ENCODE assay signal across 31 mouse cellular contexts in the genomic region with DNA sequence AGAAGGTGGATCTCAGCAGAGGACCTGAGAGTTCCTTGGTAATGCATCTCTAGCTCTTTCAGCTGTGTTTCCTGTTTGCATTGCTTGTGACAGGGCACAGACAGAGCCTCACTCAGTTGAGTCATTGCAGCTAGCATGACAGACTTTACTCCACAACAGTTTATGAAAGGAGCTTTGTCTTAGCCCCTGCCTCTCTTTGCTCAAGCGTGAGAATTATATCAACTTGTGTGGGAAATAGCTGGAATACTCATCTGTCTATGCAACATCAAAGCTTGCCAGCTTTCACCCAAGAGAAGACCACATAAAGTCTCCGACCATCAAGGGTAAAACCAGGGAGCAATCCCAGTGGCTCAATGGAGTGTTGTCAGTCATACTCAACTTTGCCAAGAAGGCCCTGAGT. TPM values are rescaled to one million over a fixed set of nuclear protein-coding genes. Genes with fewer than 3 reads are reported as not detected.
DNase-seq lines count a peak whose midpoint lies in the region; ATAC-seq and TF ChIP-seq lines count a peak whose summit lies in the region.
"Had no signal": no experiment of that assay in that cellular context is flagged by ENCODE, and none has a peak within 500 bp of the region (broad histone marks: within the 10 kb centered on the region; RNA-seq: fewer than 3 reads in every experiment).

No protein-coding gene starts in this region.

- CTCF ChIA-PET in Patski (lab: Charles Lee), result interaction anchor here (0.7 to 1.0 kb wide), 4 partner anchors 9 to 872 kb away, joined by 3 read pairs; no protein-coding TSS in a partner anchor

- in situ Hi-C loops in Patski (cut with MboI; ENCODE audit: low pct_unique_long_range_greater_than_20kb), result loop anchor here (5.0 to 25.0 kb wide), 3 partner anchors 413 to 1128 kb away; partner anchors contain the start of gene St7

- peak; percentile 76 for DNase-seq in heart, adult 11 months
- no peak for DNase-seq in heart, adult 2 months
- DNase-seq in 3134 (ENCODE audit: extremely low read depth, insufficient read length, low spot score) (peak; percentile 4), Patski (ENCODE audit: low read depth, low spot score) (no peak)
- DNase-seq in right cerebral cortex, postnatal 4 days, result no peak
- DNase-seq: adrenal gland, adult 2 months; adrenal gland, postnatal 10 days; adrenal gland, postnatal 25 days; cerebellum, adult 11 months; cerebellum, adult 18-20 months; cerebellum, adult 8-10 months; cerebellum, adult 9-11 months; cerebellum, postnatal 14 days; cerebellum, postnatal 36 days; embryo, embryonic 11 days had no signal

- H3K4me1 ChIP-seq in heart, adult 2 months (ENCODE audit: control insufficient read depth, insufficient read depth, low read length), result no peaks in the 10 kb centered on the region
- peaks cover 64% of the 10 kb centered on the region for H3K4me1 ChIP-seq in megakaryocyte, embryonic 14.5 days
- H3K4me1 ChIP-seq: embryonic facial prominence, embryonic 13.5 days; embryonic facial prominence, embryonic 15.5 days; forebrain, embryonic 10.5 days; forebrain, embryonic 12.5 days had no signal

- POLR2A ChIA-PET in Patski (lab: Charles Lee), result no interaction called here

- intact Hi-C loops in heart, adult 2 months (cut with DNase I), result no loop called here

- no peak for TF ChIP-seq POLR2A in heart, adult 2 months (IDR thresholded peaks at IDR 0.05; ENCODE audit: insufficient read depth, low read depth, low read length)

- 71% methylated on average over 2 of the region's 2 CpGs for WGBS in heart, adult 2 months

- H3K36me3 ChIP-seq in heart, adult 2 months (ENCODE audit: control insufficient read depth, insufficient read depth, low read length), result no peaks in the 10 kb centered on the region
- H3K36me3 ChIP-seq in megakaryocyte, embryonic 14.5 days (replicated peaks; ENCODE audit: low read length), result peaks cover 2% of the 10 kb centered on the region
- H3K36me3 ChIP-seq: embryonic facial prominence, embryonic 13.5 days; embryonic facial prominence, embryonic 15.5 days; forebrain, embryonic 10.5 days; forebrain, embryonic 12.5 days had no signal

- H3K27me3 ChIP-seq in heart, adult 2 months (ENCODE audit: control insufficient read depth, insufficient read depth, low read length), result no peaks in the 10 kb centered on the region
- no peaks in the 10 kb centered on the region for H3K27me3 ChIP-seq in megakaryocyte, embryonic 14.5 days (replicated peaks)
- H3K27me3 ChIP-seq in Patski, result peaks cover 4% of the 10 kb centered on the region
- H3K27me3 ChIP-seq: embryonic facial prominence, embryonic 13.5 days; embryonic facial prominence, embryonic 15.5 days; forebrain, embryonic 12.5 days had no signal

- no peaks in the 10 kb centered on the region for H3K9me3 ChIP-seq in megakaryocyte, embryonic 14.5 days
- H3K9me3 ChIP-seq: embryonic facial prominence, embryonic 13.5 days; embryonic facial prominence, embryonic 15.5 days; forebrain, embryonic 10.5 days; forebrain, embryonic 12.5 days had no signal

- ATAC-seq in megakaryocyte, adult 5-6 weeks (ENCODE audit: poor library complexity, severe bottlenecking), result no peak
- ATAC-seq in Patski, result peak; percentile 39
- ATAC-seq: forebrain, embryonic 14.5 days; forebrain, embryonic 16.5 days had no signal

- no peak overlapping the region for H3K27ac ChIP-seq in heart, adult 2 months
- H3K27ac ChIP-seq: embryonic facial prominence, embryonic 13.5 days; embryonic facial prominence, embryonic 15.5 days; forebrain, embryonic 10.5 days; forebrain, embryonic 12.5 days had no signal

- TF ChIP-seq CTCF in heart, adult 2 months (IDR thresholded peaks at IDR 0.05), result no peak
- no peak for TF ChIP-seq CTCF in Patski (IDR thresholded peaks at IDR 0.05)

- no peak overlapping the region for H3K9ac ChIP-seq in heart, adult 2 months (ENCODE audit: low read depth, low read length)
- H3K9ac ChIP-seq: embryonic facial prominence, embryonic 13.5 days; embryonic facial prominence, embryonic 15.5 days; forebrain, embryonic 12.5 days had no signal

- no peaks in the 10 kb centered on the region for H3K79me2 ChIP-seq in heart, adult 2 months (replicated peaks; ENCODE audit: control insufficient read depth, insufficient read depth, low read length)

- TF ChIP-seq EP300 in heart, adult 2 months (IDR thresholded peaks at IDR 0.05; ENCODE audit: insufficient read depth, low read depth, low read length), result no peak

- H3K4me3 ChIP-seq in heart, adult 2 months, result no peak overlapping the region
- peak overlapping the region; percentile 53 for H3K4me3 ChIP-seq in megakaryocyte, embryonic 14.5 days (replicated peaks)
- H3K4me3 ChIP-seq: embryonic facial prominence, embryonic 13.5 days; embryonic facial prominence, embryonic 15.5 days; erythroblast, embryonic 14.5 days; forebrain, embryonic 10.5 days; forebrain, embryonic 12.5 days had no signal

RNA-seq across cellular contexts. Expression of gene Lsm8, which starts 32.8 kb away (rescaled TPM):
- 10 to 100 TPM; 16.7 to 23.2 TPM for total RNA-seq in heart, adult 2 months (2021)
- 13.8 and 27.6 TPM in 2 replicates for polyA plus RNA-seq in heart, adult 2 months (2012; rRNA removed)
- polyA plus RNA-seq in megakaryocyte, embryonic 14.5 days (2012; ENCODE audit: insufficient read depth, low replicate concordance), result 17.0 TPM in 1 of 2 replicates, not detected in the other
- 63.5 and 82.7 TPM in 2 replicates for total RNA-seq in megakaryocyte, adult 5-6 weeks (2015)
- 77.4 and 79.4 TPM in 2 replicates for total RNA-seq in megakaryocyte, adult 5-6 weeks (2017)
- polyA plus RNA-seq in Patski (2021), result 63.7 TPM

RNA-seq across cellular contexts. Expression of gene Ankrd7, which starts 50.5 kb away (rescaled TPM):
- total RNA-seq in heart, adult 2 months (2021), result not detected
- polyA plus RNA-seq in heart, adult 2 months (2012; rRNA removed), result not detected in 2 replicates
- not detected in 2 replicates for polyA plus RNA-seq in megakaryocyte, embryonic 14.5 days (2012; ENCODE audit: insufficient read depth, low replicate concordance)
- not detected in 2 replicates for total RNA-seq in megakaryocyte, adult 5-6 weeks (2015)
- total RNA-seq in megakaryocyte, adult 5-6 weeks (2017), result not detected in 2 replicates
- not detected for polyA plus RNA-seq in Patski (2021)
- total RNA-seq: adrenal gland, adult 2 months; adrenal gland, postnatal 10 days; adrenal gland, postnatal 25 days; adrenal gland, postnatal 4 days; common myeloid progenitor, adult 5-6 weeks; ES-E14; MEL had no signal
- polyA plus RNA-seq: adrenal gland, adult 2 months; brain, embryonic 14.5 days; C2C12; embryonic facial prominence, embryonic 11.5 days; embryonic facial prominence, embryonic 15.5 days; forebrain, embryonic 14.5 days had no signal

Comparison
In these comparisons a context has a peak if more than half of its experiments do, and no peak if none do; other contexts are left out.
1. DNase-seq: peak in heart, adult 11 months (single experiment) and 3134 (single experiment); none in heart, adult 2 months (0 of 2), Patski (single experiment) and right cerebral cortex, postnatal 4 days (single experiment).